Mouse (Mus musculus) ES-Bruce4 (cell line): ENCODE results near the gene Plekhd1. TPM values are rescaled to one million over a fixed set of nuclear protein-coding genes. Genes with fewer than 3 reads are reported as not detected.

Source experiments
- H3K27ac ChIP-seq: 2 replicates; pipeline ENCODE4 v1.5.1; 2012; ENCODE audit warnings: low read length, inconsistent platforms; ENCODE audit not compliant: insufficient read depth
- H3K27me3 ChIP-seq: 2 replicates; pipeline ENCODE4 v1.6.1; 2012; ENCODE audit warnings: mild to moderate bottlenecking, low read length, inconsistent platforms; ENCODE audit not compliant: control insufficient read depth, poor library complexity, insufficient read depth, severe bottlenecking
- H3K36me3 ChIP-seq: 2 replicates; pipeline ENCODE4 v1.6.1; 2012; ENCODE audit warnings: inconsistent platforms, mild to moderate bottlenecking, low read length, moderate library complexity; ENCODE audit not compliant: control insufficient read depth, poor library complexity, insufficient read depth, severe bottlenecking
- H3K4me1 ChIP-seq: one replicate; pipeline ENCODE4 v1.8.1; 2011; ENCODE audit warnings: low read length; ENCODE audit not compliant: control insufficient read depth, insufficient read depth
- H3K4me3 ChIP-seq: 2 replicates; pipeline ENCODE4 v1.5.1; 2011; ENCODE audit warnings: low read depth, mild to moderate bottlenecking, low read length
- H3K9ac ChIP-seq: 2 replicates; pipeline ENCODE4 v1.6.1; 2012; ENCODE audit warnings: low read depth, mild to moderate bottlenecking, inconsistent platforms; ENCODE audit not compliant: poor library complexity, severe bottlenecking
- H3K9me3 ChIP-seq: replicated peaks from 2 replicates; pipeline ENCODE4 v1.6.1; 2012; ENCODE audit warnings: mild to moderate bottlenecking, low read length, inconsistent platforms; ENCODE audit not compliant: control insufficient read depth, poor library complexity, insufficient read depth, severe bottlenecking
- CTCF ChIP-seq: IDR thresholded peaks from one replicate; pipeline ENCODE4 v1.8.1; 2011; ENCODE audit warnings: low read depth, low read length
- EP300 ChIP-seq: IDR thresholded peaks from 2 replicates; pipeline ENCODE4 v1.6.1; 2011; ENCODE audit warnings: low read depth, low read length; ENCODE audit not compliant: insufficient read depth
- POLR2A ChIP-seq: IDR thresholded peaks from one replicate; pipeline ENCODE4 v1.8.1; 2011; ENCODE audit warnings: low read length; ENCODE audit not compliant: insufficient read depth
- polyA plus RNA-seq: library from polyadenylated mRNA; stranded (reverse); fragments of >200 nt; gene quantifications from 2 replicates; pipeline ENCODE4 v1.2.4, GENCODE M21; 2011; ENCODE audit warnings: low read depth; ENCODE audit not compliant: missing spikeins, insufficient read depth, insufficient read length

Gene Plekhd1
- polyA plus RNA-seq, 1 experiment, result 5.3 TPM

DNA sequence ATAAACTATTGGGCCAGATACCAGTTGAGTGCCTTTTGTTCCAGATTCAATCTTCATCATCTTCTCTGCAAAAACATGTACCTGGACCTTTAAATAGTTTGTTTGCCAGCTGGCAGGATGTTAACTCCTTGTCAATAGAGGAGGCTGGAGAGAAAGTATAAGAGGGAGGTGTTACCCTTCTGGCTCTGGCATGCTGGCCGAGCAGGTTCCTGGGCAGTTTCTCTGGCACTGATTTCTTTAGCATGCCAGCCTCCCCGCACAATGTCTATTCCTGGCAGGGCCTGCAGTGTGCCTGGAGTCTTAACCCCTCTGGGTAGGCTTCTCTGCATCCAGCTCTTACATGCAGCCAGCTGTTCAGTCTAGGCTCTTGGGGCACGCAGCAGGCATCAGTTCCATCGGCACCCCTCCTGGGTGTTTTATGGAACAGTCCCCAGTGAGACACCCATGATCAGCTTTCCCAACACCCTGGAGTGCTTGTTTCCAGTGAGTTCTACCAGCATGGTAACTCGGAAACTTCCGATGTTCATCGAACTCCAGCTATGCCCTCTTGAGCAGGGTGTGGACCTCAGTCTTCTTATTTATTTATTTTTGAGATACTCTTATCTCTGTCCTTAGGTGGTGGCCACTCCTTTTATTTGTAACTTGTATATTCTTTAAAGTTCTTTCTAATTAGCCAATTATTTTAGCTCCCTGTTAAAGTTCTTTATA is 38.3 kb upstream of the Plekhd1 start:
- Histone ChIP-seq H3K4me1 (no peaks in the 10 kb centered on the region), H3K27me3 (no peaks in the 10 kb centered on the region), H3K27ac (no peak overlapping the region), H3K9me3 (no peaks in the 10 kb centered on the region), H3K9ac (no peak overlapping the region), H3K4me3 (no peak overlapping the region), H3K36me3 (no peaks in the 10 kb centered on the region)
- TF ChIP-seq EP300 (no peak), POLR2A (no peak), CTCF (no peak)

DNA sequence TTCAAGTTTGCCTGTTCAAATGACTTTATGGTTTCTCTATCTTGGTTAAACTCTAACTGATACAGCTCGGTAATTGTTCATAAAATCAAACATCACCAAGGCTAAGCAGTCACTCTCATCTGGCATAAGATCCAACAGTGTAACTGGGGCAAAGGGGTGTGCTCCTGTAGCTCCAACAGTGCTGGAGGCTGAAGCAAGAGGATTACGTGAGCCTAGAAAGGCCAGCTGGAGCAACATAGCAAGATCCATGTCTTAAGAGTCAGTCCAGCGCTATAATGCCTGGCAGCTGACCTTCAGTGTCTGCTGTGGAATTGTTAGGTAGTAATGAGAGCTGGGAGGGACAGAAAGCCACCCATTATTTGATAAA is 37.7 kb upstream of the Plekhd1 start:
- Histone ChIP-seq H3K36me3 (no peaks in the 10 kb centered on the region), H3K4me1 (no peaks in the 10 kb centered on the region), H3K27me3 (no peaks in the 10 kb centered on the region), H3K9ac (no peak overlapping the region), H3K27ac (no peak overlapping the region), H3K4me3 (no peak overlapping the region), H3K9me3 (no peaks in the 10 kb centered on the region)
- TF ChIP-seq POLR2A, result no peak
- TF ChIP-seq CTCF, result no peak
- no peak for TF ChIP-seq EP300

DNA sequence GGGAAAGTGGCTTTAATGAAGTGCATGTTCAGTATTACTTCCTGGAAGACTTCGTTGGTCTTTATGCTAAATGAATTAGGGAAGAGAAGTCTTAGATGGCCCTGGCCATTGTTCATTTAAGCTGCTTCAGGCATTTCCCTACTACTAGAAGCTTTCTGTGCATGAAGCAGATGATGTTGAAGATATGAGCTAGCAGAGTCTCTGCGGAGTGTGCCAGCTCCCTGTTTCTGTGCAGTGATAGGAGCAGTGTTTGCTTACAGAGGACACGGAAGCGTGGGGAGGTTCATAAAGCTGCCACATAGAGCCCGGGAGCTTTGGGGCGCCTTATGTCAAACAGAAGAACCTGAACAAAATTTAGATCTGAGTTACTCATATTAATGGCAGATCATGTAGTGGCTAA is 33.7 kb upstream of the Plekhd1 start:
- H3K4me1 ChIP-seq, result no peaks in the 10 kb centered on the region
- H3K27me3 ChIP-seq, result no peaks in the 10 kb centered on the region
- H3K36me3 ChIP-seq, result no peaks in the 10 kb centered on the region
- no peak overlapping the region for H3K27ac ChIP-seq
- no peak for TF ChIP-seq POLR2A
- no peak for TF ChIP-seq EP300
- no peak for TF ChIP-seq CTCF
- no peak overlapping the region for H3K9ac ChIP-seq
- no peak overlapping the region for H3K4me3 ChIP-seq
- no peaks in the 10 kb centered on the region for H3K9me3 ChIP-seq

DNA sequence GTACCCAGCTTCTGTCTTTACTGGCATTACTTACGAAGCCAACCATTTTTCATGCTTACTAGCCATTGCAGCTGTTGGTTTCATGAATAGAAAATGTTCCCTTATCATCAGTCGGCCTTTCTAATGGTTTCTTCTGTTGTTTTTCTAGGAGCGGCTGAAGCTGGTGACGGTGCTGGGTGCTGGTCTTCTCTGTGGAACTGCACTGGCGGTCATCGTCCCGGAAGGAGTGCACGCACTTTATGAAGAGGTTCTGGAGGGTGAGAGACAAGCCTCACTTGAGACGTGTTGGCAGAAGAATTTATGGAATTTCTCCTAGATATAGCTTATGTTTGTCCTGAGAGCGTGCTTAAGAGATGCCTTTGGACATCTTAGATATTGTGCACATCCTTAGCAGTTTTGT is 30.1 kb upstream of the Plekhd1 start:
- no peaks in the 10 kb centered on the region for H3K27me3 ChIP-seq
- H3K9me3 ChIP-seq, result no peaks in the 10 kb centered on the region
- TF ChIP-seq EP300, result no peak
- TF ChIP-seq POLR2A, result no peak
- no peak overlapping the region for H3K27ac ChIP-seq
- no peaks in the 10 kb centered on the region for H3K4me1 ChIP-seq
- no peak overlapping the region for H3K9ac ChIP-seq
- no peak overlapping the region for H3K4me3 ChIP-seq
- H3K36me3 ChIP-seq, result no peaks in the 10 kb centered on the region; the same call in 1 of the 2 replicates

DNA sequence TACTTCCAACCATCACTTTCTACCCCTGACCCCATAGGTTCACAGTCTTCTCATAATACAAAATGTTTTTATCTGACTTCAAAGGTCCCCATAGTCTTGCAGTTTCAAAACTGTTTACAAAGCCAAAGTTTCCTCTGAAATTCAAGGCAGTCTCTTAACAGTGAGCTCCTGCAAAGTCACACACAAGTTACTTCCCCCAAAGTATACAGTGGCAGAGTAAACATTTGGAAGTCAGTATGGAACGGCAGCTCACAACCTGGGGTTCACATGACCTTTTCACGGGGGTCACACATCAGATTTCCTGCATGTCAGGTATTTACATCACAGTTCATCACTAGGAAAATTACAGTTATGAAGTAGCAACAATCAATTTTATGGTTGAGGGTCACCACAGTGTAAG is 28.5 kb upstream of the Plekhd1 start:
- TF ChIP-seq CTCF (no peak), EP300 (no peak), POLR2A (no peak)
- H3K4me3 ChIP-seq, result no peak overlapping the region
- H3K27me3 ChIP-seq, result no peaks in the 10 kb centered on the region
- no peak overlapping the region for H3K9ac ChIP-seq
- H3K4me1 ChIP-seq, result no peaks in the 10 kb centered on the region
- no peak overlapping the region for H3K27ac ChIP-seq
- no peaks in the 10 kb centered on the region; the same call in 1 of the 2 replicates for H3K36me3 ChIP-seq
- H3K9me3 ChIP-seq, result no peaks in the 10 kb centered on the region

DNA sequence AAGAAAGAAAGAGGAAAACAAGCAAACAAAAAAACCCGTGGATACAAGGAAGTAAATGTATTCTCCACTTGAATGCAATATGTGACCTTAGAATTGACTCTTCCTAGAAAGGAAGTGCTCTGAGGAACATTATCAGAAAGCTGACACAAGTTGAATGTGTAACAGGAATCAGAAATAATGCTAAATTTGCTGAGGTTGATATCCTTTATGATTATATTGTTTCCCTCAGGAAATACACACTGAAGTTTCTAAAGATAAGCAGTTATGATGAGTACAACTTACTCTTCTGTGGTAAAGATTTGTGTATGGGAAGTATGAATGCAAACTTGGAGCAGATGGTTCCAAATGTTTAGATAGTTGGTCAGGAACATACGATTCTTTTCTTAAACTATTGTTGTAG is 24.0 kb upstream of the Plekhd1 start:
- Histone ChIP-seq H3K4me1 (no peaks in the 10 kb centered on the region), H3K27ac (no peak overlapping the region), H3K36me3 (no peaks in the 10 kb centered on the region; the same call in 1 of the 2 replicates), H3K9me3 (no peaks in the 10 kb centered on the region), H3K27me3 (no peaks in the 10 kb centered on the region), H3K9ac (no peak overlapping the region), H3K4me3 (no peak overlapping the region)
- no peak for TF ChIP-seq EP300
- TF ChIP-seq CTCF, result no peak
